Mouse (Mus musculus) heart, adult 2 months (tissue): Measurements from ENCODE around the gene Lrsam1. TPM values are rescaled to one million over a fixed set of nuclear protein-coding genes. Genes with fewer than 3 reads are reported as not detected.
A peak's percentile ranks its signal among the peaks of the same experiment; 100 is the strongest.

ENCODE experiments used
- DNase-seq, 2 experiments: peaks; one replicate each; pipeline ENCODE4 v3.0.0; 2021
- H3K27ac ChIP-seq: fragments of 200-600 bp; 2 replicates; pipeline ENCODE4 v1.8.1; 2022
- H3K27me3 ChIP-seq: fragments of 200-500 bp; 2 replicates; pipeline ENCODE4 v1.6.1; 2012; ENCODE audit warnings: mild to moderate bottlenecking, low read length, inconsistent platforms, mixed read lengths; ENCODE audit not compliant: control insufficient read depth, insufficient read depth
- H3K36me3 ChIP-seq: fragments of 200-500 bp; 2 replicates; pipeline ENCODE4 v1.6.1; 2012; ENCODE audit warnings: low read length, inconsistent platforms; ENCODE audit not compliant: control insufficient read depth, insufficient read depth
- H3K4me1 ChIP-seq: fragments of 200-500 bp; 2 replicates; pipeline ENCODE4 v1.6.1; 2011; ENCODE audit warnings: low read length; ENCODE audit not compliant: control insufficient read depth, insufficient read depth
- H3K4me3 ChIP-seq: fragments of 200-600 bp; 2 replicates; pipeline ENCODE4 v1.8.1; 2022
- H3K79me2 ChIP-seq: fragments of 200-500 bp; replicated peaks from 2 replicates; pipeline ENCODE4 v1.6.1; 2012; ENCODE audit warnings: mild to moderate bottlenecking, inconsistent platforms, low read length, moderate library complexity, mixed read lengths; ENCODE audit not compliant: control insufficient read depth, insufficient read depth
- H3K9ac ChIP-seq: fragments of 200-500 bp; 2 replicates; pipeline ENCODE4 v1.6.1; 2012; ENCODE audit warnings: low read depth, mild to moderate bottlenecking, control low read depth, inconsistent platforms, low read length, mixed read lengths
- CTCF ChIP-seq: fragments of 200-600 bp; IDR thresholded peaks from 2 replicates; pipeline ENCODE4 v1.8.1; 2022; ENCODE audit warnings: antibody characterized with exemption, mild to moderate bottlenecking, moderate library complexity
- EP300 ChIP-seq: fragments of 200-500 bp; IDR thresholded peaks from 2 replicates; pipeline ENCODE4 v1.6.1; 2011; ENCODE audit warnings: low read depth, low read length, control low read depth; ENCODE audit not compliant: insufficient read depth
- POLR2A ChIP-seq: fragments of 200-500 bp; IDR thresholded peaks from 2 replicates; pipeline ENCODE4 v1.6.1; 2011; ENCODE audit warnings: mild to moderate bottlenecking, low read depth, low read length, control low read depth; ENCODE audit not compliant: insufficient read depth
- WGBS: fragments of 180-500 bp; shearing (Covaris S2); methylation state at CpG from one replicate; pipeline ENCODE4 v1.1.7; 2018; 5-methylcytosine and 5-hydroxymethylcytosine counted together
- intact Hi-C: fragments of 180-260 bp; cut with DNase I; formaldehyde crosslinking; loops from one replicate; pipeline ENCODE4 v1.15.1; 2025
- polyA plus RNA-seq: library from polyadenylated mRNA; depleted of rRNA; stranded (reverse); fragments of >200 nt; gene quantifications from 2 replicates; pipeline ENCODE4 v1.2.3, GENCODE M21; 2012
- total RNA-seq, 2 experiments: library from RNA; stranded (reverse); gene quantifications; 2 replicates each; pipeline ENCODE4 v1.2.3; 2021

The Lrsam1 gene
- total and polyA plus RNA-seq, 3 experiments, result 11.4 to 16.3 (median 12.6) TPM

DNA sequence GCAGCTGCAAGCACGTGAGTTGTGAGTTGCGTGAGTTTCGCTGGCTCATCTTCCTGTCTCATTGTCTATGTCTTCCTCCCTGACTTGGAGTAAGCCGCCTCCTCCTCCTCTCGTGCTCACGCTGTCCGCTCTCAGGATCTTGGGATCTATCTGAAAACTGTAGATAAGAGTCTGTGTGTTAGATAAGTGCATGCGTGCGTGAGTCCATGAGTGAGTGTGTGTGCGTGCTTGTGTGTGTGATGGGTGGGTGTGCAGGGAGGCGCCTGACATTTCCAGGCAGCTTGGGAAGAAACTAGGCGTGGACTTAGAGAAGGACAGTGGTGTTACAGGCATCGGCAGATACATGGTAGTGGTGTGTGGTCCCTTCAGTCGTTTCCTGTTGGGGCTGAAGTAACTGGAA lies 68.9 kb downstream of the Lrsam1 start:
- WGBS, result 48% methylated on average over 14 of the region's 14 CpGs
- intact Hi-C loops, result no loop called here
- Histone ChIP-seq H3K27ac (peak overlapping the region; percentile 36; the same call in 1 of the 2 replicates), H3K4me3 (no peak overlapping the region), H3K27me3 (no peaks in the 10 kb centered on the region), H3K9ac (no peak overlapping the region), H3K4me1 (peaks cover 31% of the 10 kb centered on the region), H3K79me2 (no peaks in the 10 kb centered on the region), H3K36me3 (no peaks in the 10 kb centered on the region)
- TF ChIP-seq POLR2A (no peak), CTCF (no peak), EP300 (no peak)
- DNase-seq, result no peak

DNA sequence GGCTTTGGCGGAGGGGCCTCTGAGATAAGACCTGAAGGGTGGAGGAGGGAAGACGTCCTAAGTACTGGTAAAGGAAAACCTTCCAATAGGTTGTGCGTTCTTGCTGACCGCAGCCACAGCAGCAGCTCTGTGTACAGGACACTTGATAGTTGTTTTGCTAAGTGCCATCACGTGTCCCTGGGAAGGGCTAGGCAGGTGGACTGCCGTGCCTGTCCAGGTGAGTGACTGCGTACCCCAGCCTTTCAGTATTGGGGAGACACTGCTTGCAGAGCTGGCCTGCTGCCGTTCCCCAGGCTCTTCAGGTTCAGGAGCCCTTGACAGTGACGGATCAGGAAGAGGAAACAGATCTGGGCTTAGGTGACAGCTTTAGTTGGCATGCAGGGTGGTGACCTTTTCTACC lies 70.1 kb downstream of the Lrsam1 start:
- 61% methylated on average over 9 of the region's 9 CpGs for WGBS
- no peak overlapping the region for H3K4me3 ChIP-seq
- TF ChIP-seq CTCF, result no peak
- TF ChIP-seq EP300, result no peak
- no peaks in the 10 kb centered on the region for H3K27me3 ChIP-seq
- no peak for DNase-seq
- peaks cover 24% of the 10 kb centered on the region for H3K4me1 ChIP-seq
- H3K27ac ChIP-seq, result no peak overlapping the region
- no peak overlapping the region for H3K9ac ChIP-seq
- no peaks in the 10 kb centered on the region for H3K36me3 ChIP-seq
- intact Hi-C loops, result no loop called here
- H3K79me2 ChIP-seq, result peaks cover 1% of the 10 kb centered on the region; the same call in 1 of the 2 replicates

DNA sequence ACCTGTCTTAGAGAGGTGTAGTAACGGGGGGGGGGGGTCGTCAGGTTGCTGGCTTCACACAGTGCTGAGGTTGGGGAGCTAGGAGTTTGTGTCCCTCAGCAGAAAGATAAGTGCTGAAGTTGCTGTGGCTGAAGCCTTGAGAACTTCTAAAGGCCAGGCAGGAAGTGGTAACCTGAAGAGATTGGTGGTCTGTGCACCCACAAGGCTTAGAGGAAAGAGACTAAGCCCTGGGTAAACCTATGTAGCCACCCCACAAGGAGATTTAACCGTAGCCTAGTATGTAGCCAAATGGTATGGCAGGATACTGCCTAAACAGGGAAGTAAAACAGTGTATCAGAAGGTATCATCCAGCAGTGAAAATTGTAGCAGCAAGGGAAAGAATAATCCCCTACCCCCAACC lies 71.1 kb downstream of the Lrsam1 start:
- H3K9ac ChIP-seq, result no peak overlapping the region
- peaks cover 2% of the 10 kb centered on the region; the same call in 1 of the 2 replicates for H3K79me2 ChIP-seq
- 78% methylated on average over 3 of the region's 3 CpGs for WGBS
- no peak for TF ChIP-seq EP300
- no peak for TF ChIP-seq POLR2A
- TF ChIP-seq CTCF, result no peak
- DNase-seq, result no peak
- intact Hi-C loops, result no loop called here
- peaks cover 18% of the 10 kb centered on the region for H3K4me1 ChIP-seq
- H3K4me3 ChIP-seq, result no peak overlapping the region
- H3K36me3 ChIP-seq, result no peaks in the 10 kb centered on the region
- no peaks in the 10 kb centered on the region for H3K27me3 ChIP-seq
- no peak overlapping the region; the same call in 1 of the 2 replicates for H3K27ac ChIP-seq

DNA sequence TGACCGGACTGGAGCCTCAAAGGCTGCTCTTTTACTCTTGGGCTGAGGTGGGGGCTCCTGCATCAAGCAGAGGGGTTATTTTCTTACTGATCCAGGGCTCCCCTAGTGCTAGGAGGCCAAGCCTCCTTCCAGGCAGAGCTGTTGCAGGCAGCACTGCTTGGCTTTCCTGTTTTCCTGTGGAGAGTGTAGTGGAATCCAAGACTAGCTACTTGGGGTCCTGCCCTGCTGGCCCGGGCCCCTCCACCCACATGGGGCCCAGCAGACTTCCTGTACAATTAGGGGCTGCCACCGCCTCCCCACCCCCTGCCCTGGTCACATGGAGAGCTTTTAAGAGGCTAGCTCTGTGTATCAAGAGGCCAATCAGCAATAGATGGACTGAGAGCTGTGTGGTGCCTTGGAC lies 72.9 kb downstream of the Lrsam1 start:
- Histone ChIP-seq H3K9ac (no peak overlapping the region), H3K27me3 (no peaks in the 10 kb centered on the region), H3K4me3 (no peak overlapping the region), H3K27ac (peak overlapping the region; percentile 45), H3K79me2 (peaks cover 2% of the 10 kb centered on the region; the same call in 1 of the 2 replicates), H3K4me1 (peaks cover 22% of the 10 kb centered on the region), H3K36me3 (no peaks in the 10 kb centered on the region; the same call in 1 of the 2 replicates)
- WGBS, result 29% methylated on average over 3 of the region's 3 CpGs
- intact Hi-C loops, result no loop called here
- TF ChIP-seq CTCF (no peak), POLR2A (no peak), EP300 (no peak)
- DNase-seq, result no peak

DNA sequence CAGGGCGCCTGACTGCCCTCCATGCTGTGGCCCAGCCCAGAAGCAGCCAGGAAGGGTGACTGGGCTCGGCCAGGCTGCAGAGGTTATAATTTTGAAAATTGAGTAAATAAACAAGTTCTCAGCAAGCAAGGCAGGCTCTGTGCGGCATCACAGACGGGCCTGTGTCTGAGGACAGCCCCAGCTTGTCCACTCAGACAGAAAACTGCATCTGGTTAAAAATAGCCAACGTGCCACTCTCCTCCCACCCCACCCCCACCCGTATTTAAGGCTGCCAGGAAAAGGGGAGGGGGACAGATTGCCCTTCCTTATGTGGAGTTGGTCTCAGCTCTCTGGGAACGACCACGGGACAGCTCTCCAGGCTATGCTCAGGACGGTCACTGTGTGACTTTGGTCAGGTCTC lies 73.4 kb downstream of the Lrsam1 start:
- H3K4me3 ChIP-seq, result no peak overlapping the region
- H3K27ac ChIP-seq, result peak overlapping the region; percentile 44
- H3K79me2 ChIP-seq, result peaks cover 4% of the 10 kb centered on the region
- no peak for TF ChIP-seq CTCF
- TF ChIP-seq POLR2A, result no peak
- TF ChIP-seq EP300, result no peak
- H3K36me3 ChIP-seq, result no peaks in the 10 kb centered on the region; the same call in 1 of the 2 replicates
- intact Hi-C loops, result no loop called here
- no peaks in the 10 kb centered on the region for H3K27me3 ChIP-seq
- H3K4me1 ChIP-seq, result peaks cover 24% of the 10 kb centered on the region
- WGBS, result 31% methylated on average over 9 of the region's 9 CpGs
- no peak overlapping the region for H3K9ac ChIP-seq
- DNase-seq, result no peak

DNA sequence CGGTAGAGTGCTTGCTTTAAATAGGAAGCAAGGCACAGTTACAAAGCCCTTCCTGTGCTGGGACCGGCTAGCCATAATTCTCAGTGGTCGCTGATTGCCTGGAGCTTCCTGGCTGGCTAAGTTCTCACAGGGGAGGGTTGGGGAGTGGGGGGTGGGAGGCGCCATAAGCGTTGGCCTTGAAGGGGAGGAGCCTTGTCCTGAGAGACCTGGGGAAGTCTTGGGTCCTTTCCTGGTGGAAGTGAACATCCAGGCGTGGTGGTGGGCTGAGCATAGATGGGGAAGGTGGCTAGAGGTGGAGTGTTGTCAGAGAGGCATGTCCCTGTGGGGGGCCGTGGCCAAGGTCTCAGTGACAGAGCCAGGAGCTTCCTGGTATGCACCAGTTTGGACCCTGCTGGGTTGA lies 76.7 kb downstream of the Lrsam1 start:
- Histone ChIP-seq H3K4me1 (peaks cover 27% of the 10 kb centered on the region), H3K36me3 (no peaks in the 10 kb centered on the region; the same call in 1 of the 2 replicates), H3K9ac (no peak overlapping the region), H3K79me2 (peaks cover 5% of the 10 kb centered on the region), H3K27ac (peak overlapping the region; percentile 65), H3K27me3 (no peaks in the 10 kb centered on the region), H3K4me3 (no peak overlapping the region)
- intact Hi-C loops, result no loop called here
- no peak for DNase-seq
- WGBS, result 29% methylated on average over 7 of the region's 7 CpGs
- TF ChIP-seq CTCF, result no peak
- no peak for TF ChIP-seq POLR2A
- no peak for TF ChIP-seq EP300
